Mouse (Mus musculus) lung, embryonic 16.5 days (tissue): Measurements from ENCODE around the gene Kcnip1. TPM values are rescaled to one million over a fixed set of nuclear protein-coding genes. Genes with fewer than 3 reads are reported as not detected.

Source experiments
- ATAC-seq: fragments of 200-750 bp; cut with Nextera tagmentation; 2 replicates; pipeline ENCODE4 v1.8.0; 2017; ENCODE audit warnings: low read depth, mild to moderate bottlenecking, moderate library complexity
- H3K27ac ChIP-seq: fragments of 300-500 bp; sonication (generic); 2 replicates; pipeline ENCODE4 v1.5.1; 2014; ENCODE audit warnings: mild to moderate bottlenecking, control low read depth, low read length
- H3K27me3 ChIP-seq: fragments of 300-500 bp; sonication (generic); 2 replicates; pipeline ENCODE4 v1.6.1; 2014; ENCODE audit warnings: low read depth, low read length, mixed read lengths; ENCODE audit not compliant: control insufficient read depth, insufficient read depth
- H3K36me3 ChIP-seq: fragments of 300-500 bp; sonication (generic); 2 replicates; pipeline ENCODE4 v1.6.1; 2014; ENCODE audit warnings: low read length; ENCODE audit not compliant: control insufficient read depth, insufficient read depth
- H3K4me1 ChIP-seq: fragments of 300-500 bp; sonication (generic); replicated peaks from 2 replicates; pipeline ENCODE4 v1.6.1; 2014; ENCODE audit warnings: low read length, mixed read lengths; ENCODE audit not compliant: control insufficient read depth, insufficient read depth
- H3K4me2 ChIP-seq: fragments of 300-500 bp; sonication (generic); 2 replicates; pipeline ENCODE4 v1.6.1; 2014; ENCODE audit warnings: low read depth, low read length, control low read depth
- H3K4me3 ChIP-seq: fragments of 300-500 bp; sonication (generic); 2 replicates; pipeline ENCODE4 v1.5.1; 2014; ENCODE audit warnings: mild to moderate bottlenecking, low read length, control low read depth
- H3K9ac ChIP-seq: fragments of 300-500 bp; sonication (generic); 2 replicates; pipeline ENCODE4 v1.6.1; 2014; ENCODE audit warnings: low read length, control low read depth
- H3K9me3 ChIP-seq: fragments of 300-500 bp; sonication (generic); 2 replicates; pipeline ENCODE4 v1.6.1; 2016; ENCODE audit warnings: low read length; ENCODE audit not compliant: control insufficient read depth
- WGBS: fragments of 180-500 bp; shearing (Covaris S2); extraction: QIAGEN DNeasy Blood & Tissue Kit; methylation state at CpG from one replicate; pipeline ENCODE4 v1.1.7; 2014; 5-methylcytosine and 5-hydroxymethylcytosine counted together
- polyA plus RNA-seq: library from polyadenylated mRNA; unstranded; fragments of >200 nt; fragmentation: Nextera tagmentation; extraction: Ambion mirVana; gene quantifications from 2 replicates; pipeline ENCODE4 v1.2.1, GENCODE M21; 2015

Gene Kcnip1
- polyA plus RNA-seq, 1 experiment from 2014 or later = 0.68 TPM

- no peaks in the 10 kb centered on the region; the same call in 1 of the 2 replicates for H3K27me3 ChIP-seq
- no peaks in the 10 kb centered on the region for H3K36me3 ChIP-seq
- H3K4me2 ChIP-seq = no peak overlapping the region
- WGBS = 17% methylated on average over 5 of the region's 5 CpGs
- no peaks in the 10 kb centered on the region for H3K4me1 ChIP-seq
- H3K9ac ChIP-seq = no peak overlapping the region
- H3K27ac ChIP-seq = no peak overlapping the region
- H3K9me3 ChIP-seq = no peaks in the 10 kb centered on the region
- H3K4me3 ChIP-seq = no peak overlapping the region
- ATAC-seq = no peak
Observed at GRCm38 (mm10) chr11:33787362-33787761, 205.6 kb downstream of the Kcnip1 start.

- 71% methylated on average over 4 of the region's 4 CpGs for WGBS
- Histone ChIP-seq H3K4me3 (no peak overlapping the region), H3K9me3 (no peaks in the 10 kb centered on the region), H3K9ac (no peak overlapping the region), H3K4me1 (no peaks in the 10 kb centered on the region), H3K27me3 (no peaks in the 10 kb centered on the region; the same call in 1 of the 2 replicates), H3K27ac (no peak overlapping the region), H3K36me3 (no peaks in the 10 kb centered on the region), H3K4me2 (no peak overlapping the region)
- ATAC-seq = no peak
Observed at GRCm38 (mm10) chr11:33786572-33786971, 206.4 kb downstream of the Kcnip1 start.

GRCm38 (mm10) chr11:33781561-33781971, 211.4 kb downstream of the Kcnip1 start:
- Histone ChIP-seq H3K4me1 (no peaks in the 10 kb centered on the region), H3K27ac (no peak overlapping the region), H3K36me3 (no peaks in the 10 kb centered on the region), H3K27me3 (peaks cover 3% of the 10 kb centered on the region; the same call in 1 of the 2 replicates), H3K9ac (no peak overlapping the region), H3K4me2 (no peak overlapping the region), H3K4me3 (no peak overlapping the region), H3K9me3 (no peaks in the 10 kb centered on the region)
- no peak for ATAC-seq
- 35% methylated on average over 10 of the region's 10 CpGs for WGBS

- Histone ChIP-seq H3K4me3 (no peak overlapping the region), H3K27me3 (peaks cover 3% of the 10 kb centered on the region; the same call in 1 of the 2 replicates), H3K36me3 (no peaks in the 10 kb centered on the region), H3K9me3 (no peaks in the 10 kb centered on the region), H3K4me1 (no peaks in the 10 kb centered on the region), H3K4me2 (no peak overlapping the region), H3K9ac (no peak overlapping the region), H3K27ac (no peak overlapping the region)
- 46% methylated on average over 4 of the region's 4 CpGs for WGBS
- ATAC-seq = no peak
Observed at GRCm38 (mm10) chr11:33780263-33780662, 212.7 kb downstream of the Kcnip1 start.

GRCm38 (mm10) chr11:33772615-33773141, 220.3 kb downstream of the Kcnip1 start:
- no peaks in the 10 kb centered on the region for H3K4me1 ChIP-seq
- 57% methylated on average over 5 of the region's 5 CpGs for WGBS
- ATAC-seq = no peak

GRCm38 (mm10) chr11:33772043-33772442, 220.9 kb downstream of the Kcnip1 start:
- no peaks in the 10 kb centered on the region for H3K4me1 ChIP-seq
- no peak for ATAC-seq
- H3K36me3 ChIP-seq = no peaks in the 10 kb centered on the region
- H3K27ac ChIP-seq = no peak overlapping the region
- H3K27me3 ChIP-seq = no peaks in the 10 kb centered on the region
- H3K4me2 ChIP-seq = no peak overlapping the region
- H3K9ac ChIP-seq = no peak overlapping the region
- no peak overlapping the region for H3K4me3 ChIP-seq
- no peaks in the 10 kb centered on the region for H3K9me3 ChIP-seq
- WGBS = 90% methylated on average over 2 of the region's 2 CpGs

More at GRCm38 (mm10) chr11:33772615-33773141, 220.3 kb downstream of the Kcnip1 start:
- no peak overlapping the region for H3K4me3 ChIP-seq
- no peaks in the 10 kb centered on the region for H3K9me3 ChIP-seq
- no peak overlapping the region for H3K4me2 ChIP-seq
- no peak overlapping the region for H3K9ac ChIP-seq
- H3K36me3 ChIP-seq = no peaks in the 10 kb centered on the region
- no peak overlapping the region for H3K27ac ChIP-seq
- H3K27me3 ChIP-seq = no peaks in the 10 kb centered on the region

GRCm38 (mm10) chr11:33766976-33767938, 225.7 kb downstream of the Kcnip1 start:
- no peaks in the 10 kb centered on the region for H3K36me3 ChIP-seq
- H3K4me1 ChIP-seq = no peaks in the 10 kb centered on the region
- no peak for ATAC-seq
- H3K9ac ChIP-seq = no peak overlapping the region
- H3K9me3 ChIP-seq = no peaks in the 10 kb centered on the region
- no peak overlapping the region for H3K4me2 ChIP-seq
- no peak overlapping the region for H3K4me3 ChIP-seq
- WGBS = 60% methylated on average over 9 of the region's 9 CpGs
- H3K27ac ChIP-seq = no peak overlapping the region
- no peaks in the 10 kb centered on the region for H3K27me3 ChIP-seq

- H3K36me3 ChIP-seq = no peaks in the 10 kb centered on the region
- H3K9ac ChIP-seq = no peak overlapping the region
- H3K9me3 ChIP-seq = no peaks in the 10 kb centered on the region
- no peak overlapping the region for H3K27ac ChIP-seq
- no peaks in the 10 kb centered on the region for H3K27me3 ChIP-seq
- H3K4me1 ChIP-seq = no peaks in the 10 kb centered on the region
- H3K4me2 ChIP-seq = no peak overlapping the region
- ATAC-seq = no peak
- 72% methylated on average over 16 of the region's 16 CpGs for WGBS
- H3K4me3 ChIP-seq = no peak overlapping the region
Observed at GRCm38 (mm10) chr11:33761201-33761755, 231.7 kb downstream of the Kcnip1 start.

- Histone ChIP-seq H3K9ac (no peak overlapping the region), H3K27ac (no peak overlapping the region), H3K9me3 (no peaks in the 10 kb centered on the region), H3K27me3 (no peaks in the 10 kb centered on the region), H3K4me1 (no peaks in the 10 kb centered on the region; the same call in 1 of the 2 replicates), H3K4me2 (no peak overlapping the region), H3K36me3 (no peaks in the 10 kb centered on the region), H3K4me3 (no peak overlapping the region)
- no peak for ATAC-seq
- 36% methylated on average over 15 of the region's 15 CpGs for WGBS
Observed at GRCm38 (mm10) chr11:33756624-33757023, 236.3 kb downstream of the Kcnip1 start.
